Mouse (Mus musculus) right cerebral cortex, postnatal 4 days (tissue): ENCODE results near the gene Hist1h2bk.
"Not testable (repeated sequence)": the region's sequence is repeated elsewhere in the genome, so short reads cannot be mapped to it uniquely, and the experiment has no call there.

Experiments
- DNase-seq: peaks from one replicate; pipeline ENCODE4 v3.0.0-alpha.2; 2022

Gene Hist1h2bk

DNA sequence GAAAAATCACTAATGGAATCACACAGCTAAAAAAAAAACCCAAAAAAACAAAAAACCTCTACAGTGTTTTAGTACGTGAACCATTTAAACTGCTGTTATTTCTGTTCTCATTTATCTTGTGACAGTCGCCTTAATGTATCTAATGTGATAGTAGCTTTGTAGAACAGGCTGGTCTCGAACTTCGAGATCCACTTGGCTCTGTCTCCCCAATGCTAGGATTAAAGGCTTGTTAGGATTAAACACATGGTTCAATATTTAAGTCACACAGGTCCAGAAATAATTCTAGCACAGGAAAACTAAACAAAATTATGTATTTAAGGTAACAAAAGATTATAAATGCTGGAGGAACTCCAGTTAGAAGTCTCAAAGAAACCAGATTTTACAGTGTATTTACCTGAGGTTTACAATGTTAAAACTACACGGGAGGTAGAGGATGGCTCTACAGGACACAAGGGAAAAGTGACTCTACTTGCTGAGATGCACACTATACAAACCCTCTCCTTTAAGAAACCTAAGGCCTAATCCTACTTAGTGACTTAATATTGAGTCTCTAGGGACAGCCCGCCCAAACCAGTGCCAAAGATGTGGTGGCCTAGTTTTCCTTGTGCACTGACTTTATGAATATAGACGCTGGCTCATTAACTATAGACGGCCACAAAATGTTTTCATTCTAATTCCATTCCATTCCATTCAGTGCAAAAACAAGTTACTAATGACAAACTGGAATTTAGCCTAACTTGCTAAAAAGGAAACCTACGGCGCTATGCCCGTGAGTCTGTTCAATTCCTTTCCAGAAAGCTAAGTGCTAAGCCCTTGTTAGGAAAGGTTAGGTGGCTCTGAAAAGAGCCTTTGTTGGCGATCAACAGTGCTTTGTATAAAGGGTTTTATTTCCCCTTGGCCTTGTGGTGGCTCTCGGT, 6.2 kb downstream of the Hist1h2bk start:
- no peak for DNase-seq

DNA sequence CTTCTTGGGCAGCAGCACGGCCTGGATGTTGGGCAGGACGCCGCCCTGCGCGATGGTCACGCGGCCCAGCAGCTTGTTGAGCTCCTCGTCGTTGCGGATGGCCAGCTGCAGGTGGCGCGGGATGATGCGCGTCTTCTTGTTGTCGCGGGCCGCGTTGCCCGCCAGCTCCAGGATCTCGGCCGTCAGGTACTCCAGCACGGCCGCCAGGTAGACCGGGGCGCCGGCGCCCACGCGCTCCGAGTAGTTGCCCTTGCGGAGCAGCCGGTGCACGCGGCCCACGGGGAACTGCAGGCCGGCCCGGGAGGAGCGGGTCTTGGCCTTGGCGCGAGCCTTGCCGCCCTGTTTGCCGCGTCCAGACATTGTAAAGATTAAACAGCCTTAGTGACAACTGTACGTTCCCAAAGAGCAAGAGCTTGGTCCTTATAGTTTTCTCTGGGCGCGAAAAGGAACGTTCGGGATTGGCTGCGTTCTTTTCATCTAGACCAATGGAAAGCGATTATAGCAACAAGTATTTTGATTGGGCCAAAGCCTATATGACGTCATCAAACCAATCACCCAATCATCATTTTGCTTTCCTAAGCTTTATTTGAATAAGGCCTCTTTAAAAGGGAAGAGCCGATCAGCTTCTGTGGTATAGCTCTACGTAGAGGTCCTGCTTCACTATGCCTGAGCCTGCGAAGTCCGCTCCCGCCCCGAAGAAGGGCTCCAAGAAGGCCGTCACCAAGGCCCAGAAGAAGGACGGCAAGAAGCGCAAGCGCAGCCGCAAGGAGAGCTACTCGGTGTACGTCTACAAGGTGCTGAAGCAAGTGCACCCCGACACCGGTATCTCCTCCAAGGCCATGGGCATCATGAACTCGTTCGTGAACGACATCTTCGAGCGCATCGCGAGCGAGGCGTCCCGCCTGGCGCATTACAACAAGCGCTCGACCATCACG, 7.2 kb downstream of the Hist1h2bk start, which contains the start of the genes Hist1h2ag and Hist1h2bj:
Gene Hist1h2ag, minus strand, starts transcription at position 377 of the 935 bp plus-strand sequence.
Gene Hist1h2bj, plus strand, starts transcription at position 647 of the 935 bp plus-strand sequence.
- DNase-seq = peak; percentile 57

DNA sequence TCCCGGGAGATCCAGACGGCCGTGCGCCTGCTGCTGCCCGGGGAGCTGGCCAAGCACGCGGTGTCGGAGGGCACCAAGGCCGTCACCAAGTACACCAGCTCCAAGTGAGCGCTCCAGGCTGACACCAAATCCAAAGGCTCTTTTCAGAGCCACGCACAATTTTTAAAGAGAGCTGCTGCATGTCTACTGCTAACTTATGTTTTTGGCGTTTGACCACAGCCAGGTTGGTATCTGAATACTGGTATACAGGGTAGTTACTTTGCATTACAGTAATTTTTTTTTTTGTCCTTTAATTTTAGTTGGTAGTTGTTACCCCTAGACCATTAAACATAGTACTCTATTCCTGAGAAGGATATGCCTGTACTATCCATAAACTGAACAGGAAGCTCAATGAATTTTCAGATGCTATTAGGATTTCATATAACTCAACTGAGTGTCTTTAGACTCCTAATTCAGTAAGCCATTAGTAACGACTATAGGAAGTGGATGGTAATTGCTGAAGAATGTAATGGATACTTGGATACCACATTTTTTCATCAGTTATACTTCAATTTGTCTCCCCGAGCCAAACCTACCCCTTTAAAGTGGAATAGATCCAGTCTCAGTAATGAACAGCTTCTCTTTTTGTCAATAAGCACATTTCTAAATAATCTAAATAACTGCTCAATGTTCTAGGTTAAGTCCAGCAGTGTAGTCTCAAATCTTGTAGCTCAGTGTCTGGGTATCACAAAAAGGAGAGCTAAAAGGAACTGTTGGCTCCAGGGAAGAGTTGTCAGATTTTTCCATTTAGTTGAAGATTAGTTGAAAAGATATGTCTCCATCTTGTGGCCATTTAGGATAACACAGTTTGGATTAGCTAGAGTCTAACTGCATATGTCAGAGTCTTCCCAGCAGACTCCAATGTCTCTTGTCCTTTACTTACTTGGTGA, 8.1 kb downstream of the Hist1h2bk start:
- no peak for DNase-seq

DNA sequence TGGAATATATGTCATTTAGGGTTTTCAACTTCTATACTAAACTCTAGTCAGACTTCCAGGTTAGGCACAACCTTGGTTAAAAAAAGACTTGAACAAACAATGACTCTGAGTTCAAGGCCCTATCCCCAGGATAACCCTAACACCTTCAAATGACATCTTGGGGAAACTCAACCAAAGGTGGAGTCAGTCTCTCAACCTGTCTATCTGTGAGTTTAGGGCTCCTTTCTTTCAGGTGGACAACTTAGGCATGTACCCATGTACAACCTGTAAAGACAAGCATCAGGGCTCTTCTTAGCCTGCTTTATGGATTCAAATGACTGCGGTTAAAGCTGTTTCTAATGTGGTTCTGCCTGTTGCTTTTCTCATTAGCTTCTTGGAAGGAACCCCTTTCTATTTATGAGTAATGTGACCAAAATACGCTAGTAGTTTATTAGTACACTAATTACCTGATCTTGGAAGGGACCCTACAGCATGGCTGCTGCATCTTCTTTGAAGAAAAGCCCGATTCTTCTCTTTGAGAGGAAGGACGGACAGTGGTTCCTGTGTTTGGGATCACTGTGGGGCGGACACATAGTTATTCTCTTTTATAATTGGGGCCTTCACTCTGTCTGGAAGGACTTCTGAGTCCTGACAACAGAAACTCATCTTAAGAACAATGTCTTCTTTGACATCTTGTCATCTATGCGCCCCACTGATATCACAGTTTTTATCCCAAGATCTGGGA, 8.9 kb downstream of the Hist1h2bk start:
- DNase-seq = no peak

DNA sequence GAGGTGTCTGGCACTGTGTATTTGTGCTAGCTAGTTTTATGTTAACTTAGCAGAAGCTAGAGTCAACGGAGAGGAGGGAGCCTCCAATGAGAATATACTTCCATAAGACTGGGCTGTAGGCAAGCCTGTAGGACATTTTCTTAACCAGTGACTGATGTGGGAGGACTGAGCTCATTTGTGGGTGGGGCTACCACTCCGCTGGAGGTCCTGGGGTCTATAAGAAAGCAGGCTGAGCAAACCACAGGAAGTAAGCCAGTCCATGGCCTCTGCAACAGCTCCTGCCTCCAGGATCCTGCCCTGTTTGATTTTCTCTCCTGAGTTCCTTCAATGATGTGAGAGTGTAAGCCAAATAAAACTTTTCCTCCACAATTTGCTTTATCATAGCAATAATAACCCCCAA, 9.6 kb downstream of the Hist1h2bk start:
- no peak for DNase-seq

DNA sequence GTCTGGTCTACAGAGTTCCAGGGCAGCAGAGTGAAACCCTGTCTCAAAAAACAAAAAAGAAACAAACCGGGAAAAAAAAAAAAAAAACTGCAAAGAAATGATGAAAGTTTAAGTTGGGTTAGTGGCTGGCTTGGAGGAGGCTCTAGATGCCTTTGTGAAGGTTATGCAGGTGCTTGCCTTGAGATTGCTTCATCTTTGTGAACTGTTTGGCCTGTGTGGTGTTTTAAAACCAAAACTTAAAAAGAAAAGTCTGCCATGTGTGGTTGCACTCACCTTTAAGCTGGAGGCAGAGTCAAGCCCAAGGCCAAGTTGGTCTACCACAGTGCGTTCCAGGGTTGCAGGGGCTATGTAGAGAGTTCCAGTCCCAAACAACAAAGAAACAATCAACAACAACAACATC, 13.4 kb downstream of the Hist1h2bk start:
- no peak for DNase-seq

DNA sequence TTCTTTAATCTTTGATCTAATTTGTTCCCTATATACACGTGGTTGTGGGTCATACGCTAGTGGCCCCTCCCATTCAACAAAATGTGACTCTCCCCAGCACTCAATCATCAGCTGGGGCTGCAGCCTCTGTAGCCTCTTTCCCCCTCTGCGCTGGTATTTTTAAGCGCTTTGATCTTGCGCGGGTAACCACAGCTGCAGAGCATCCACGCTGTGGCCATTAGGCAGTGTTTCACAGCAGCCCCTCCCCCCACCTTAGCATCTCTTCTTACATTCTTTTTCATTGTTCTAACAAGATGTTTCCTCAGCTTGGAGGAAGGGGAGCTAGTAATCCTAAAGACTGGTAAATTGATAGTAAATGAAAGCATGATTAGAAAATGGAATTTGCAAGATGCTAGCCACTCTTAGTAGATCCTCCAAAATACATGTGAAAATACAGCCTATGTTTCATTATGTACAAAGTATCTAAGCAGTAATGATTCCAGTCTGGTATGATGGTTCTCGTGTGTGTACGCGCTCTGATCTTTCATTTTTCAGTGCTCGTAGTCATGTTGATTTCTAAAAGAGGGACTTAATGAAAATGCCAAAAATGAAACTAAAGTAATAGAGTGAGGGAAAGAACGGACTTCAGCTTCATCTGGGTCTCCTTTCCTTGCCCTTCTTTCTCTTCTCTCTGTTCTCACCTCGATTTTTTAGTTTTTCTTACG, 14.2 kb downstream of the Hist1h2bk start:
- DNase-seq = peak; percentile 54

DNA sequence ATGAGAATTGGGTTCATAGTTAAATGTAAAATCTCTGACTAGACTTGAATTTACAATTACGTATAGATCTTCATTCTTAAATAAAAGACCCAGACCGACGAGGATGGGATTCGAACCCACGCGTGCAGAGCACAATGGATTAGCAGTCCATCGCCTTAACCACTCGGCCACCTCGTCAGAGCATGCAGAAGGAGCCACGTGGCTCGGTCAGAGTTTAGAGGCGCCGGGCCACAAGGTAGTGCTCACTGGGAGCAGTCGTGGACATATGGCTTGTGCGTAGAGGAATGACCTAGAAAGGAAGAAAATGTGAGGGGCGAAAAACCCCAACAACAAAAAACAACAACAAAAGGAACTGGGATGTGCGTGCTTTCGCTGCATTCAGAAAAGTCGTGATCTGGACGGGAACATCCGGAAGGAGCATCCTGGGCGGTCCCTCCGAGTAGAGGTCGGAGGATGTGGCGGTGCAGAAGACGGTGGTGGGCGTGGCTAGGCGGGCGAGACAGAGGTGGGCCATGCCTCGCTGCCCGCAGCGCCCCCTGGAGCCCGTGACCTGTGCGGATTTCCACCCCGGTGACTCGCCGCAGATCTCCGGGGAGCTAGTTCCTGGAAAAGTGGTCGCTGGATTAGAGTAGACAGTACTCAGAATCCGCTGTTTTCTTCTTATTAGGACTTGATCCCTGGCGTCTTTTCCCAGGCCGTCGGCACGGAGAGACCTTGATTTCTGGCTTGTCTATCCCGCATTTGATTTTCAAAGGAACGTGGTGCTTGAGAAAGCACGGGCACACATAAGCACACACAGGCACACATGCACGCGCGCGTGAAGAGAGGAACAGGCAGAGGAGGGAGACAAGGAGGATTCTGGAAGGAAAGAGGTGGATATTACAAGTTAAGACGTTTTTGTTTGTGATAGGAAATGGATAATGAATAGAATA, 15.2 kb downstream of the Hist1h2bk start:
- peak; percentile 89 for DNase-seq

DNA sequence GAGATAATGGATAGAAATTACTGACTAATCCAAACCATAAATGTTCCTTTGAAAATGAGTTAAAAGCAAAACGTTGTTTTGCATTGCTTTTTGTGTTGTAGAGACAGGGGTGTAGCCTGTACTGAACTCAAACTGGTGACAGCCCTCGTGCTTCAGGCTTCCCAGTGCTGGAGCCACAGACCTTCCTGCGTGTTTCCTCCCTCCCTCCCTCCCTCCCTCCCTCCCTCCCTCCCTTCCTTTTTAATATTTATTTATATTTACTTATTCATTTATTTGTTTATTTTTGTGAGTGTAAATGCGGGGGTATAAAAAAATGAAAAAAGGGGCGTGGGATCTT, 15.8 kb downstream of the Hist1h2bk start:
- DNase-seq = no peak

DNA sequence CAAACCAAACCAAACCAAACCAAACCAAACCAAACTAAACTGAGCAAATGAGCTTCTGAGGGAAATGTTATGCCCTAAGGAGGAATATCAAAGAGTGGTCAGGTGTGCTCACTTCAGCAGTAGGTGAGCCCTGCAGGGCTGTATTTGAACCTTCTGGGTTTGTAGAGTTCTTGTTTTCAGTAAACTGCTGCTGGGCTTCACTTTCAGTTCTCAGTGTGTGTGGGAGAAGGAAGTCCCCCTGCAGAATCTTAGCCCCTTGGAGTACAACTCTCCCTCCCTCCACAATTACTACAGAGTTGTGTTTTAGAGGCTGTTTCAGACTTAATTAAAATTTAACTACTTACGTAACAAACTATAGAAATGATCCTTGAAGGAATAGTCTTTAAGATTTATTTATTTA, 18.1 kb downstream of the Hist1h2bk start:
- no peak for DNase-seq

DNA sequence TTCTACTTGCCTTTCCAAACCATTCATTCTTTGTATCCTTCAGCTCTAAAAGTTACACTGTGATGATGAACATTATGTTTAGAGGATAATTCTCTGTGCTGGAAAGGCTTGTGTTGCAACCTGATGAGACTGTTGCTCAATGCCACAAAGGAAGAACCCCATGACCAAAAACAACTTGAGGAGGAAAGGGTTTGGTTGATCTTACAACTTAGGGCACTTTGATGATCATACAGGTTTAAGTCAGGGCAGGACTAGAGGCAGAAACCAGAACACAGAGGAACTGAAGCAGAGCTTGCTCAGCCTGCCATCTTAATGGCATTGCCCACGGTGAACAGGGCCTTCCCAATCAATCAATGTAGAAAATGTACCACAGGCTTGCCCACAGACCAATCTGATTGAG, 25.8 kb downstream of the Hist1h2bk start:
- no peak for DNase-seq

DNA sequence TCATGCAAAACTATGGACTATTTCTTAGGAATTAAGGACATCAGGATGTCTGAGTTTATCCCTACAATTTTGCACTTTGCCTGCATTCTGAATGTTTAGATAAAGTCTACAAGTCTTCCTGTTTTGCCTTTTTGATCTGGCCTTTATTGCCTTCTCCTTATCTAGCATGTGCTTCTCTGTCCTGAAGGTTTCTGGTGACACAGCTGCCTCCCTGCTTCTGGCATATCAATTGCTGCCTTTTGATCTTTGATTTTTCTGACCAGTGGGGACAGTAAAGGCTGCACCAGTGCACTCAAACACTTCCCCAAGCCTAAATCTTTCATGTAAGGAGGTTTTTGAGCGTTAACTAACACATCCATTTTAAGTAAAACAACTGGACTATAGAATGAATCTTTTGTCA, 27.8 kb downstream of the Hist1h2bk start:
- no peak for DNase-seq

DNA sequence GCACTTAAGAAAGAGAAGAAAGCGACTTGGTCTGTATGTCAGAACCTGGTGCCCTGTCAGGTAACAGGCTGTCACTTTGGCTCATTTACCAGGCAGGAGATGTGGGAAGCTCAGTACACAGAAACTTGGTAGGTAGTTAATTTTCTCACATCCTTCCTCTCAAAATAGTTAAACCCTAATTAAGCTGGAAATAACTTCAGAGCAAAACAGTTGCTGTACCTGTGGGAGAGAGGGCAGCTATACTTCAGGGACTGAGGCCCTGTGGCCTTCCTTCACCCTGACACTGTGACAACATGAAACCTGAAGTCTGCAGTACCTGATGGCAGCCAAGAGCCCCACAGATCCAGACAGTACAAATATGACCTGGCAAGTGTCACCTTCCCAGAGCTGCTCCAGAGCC, 48.5 kb downstream of the Hist1h2bk start, which contains the start of gene Vmn1r188:
Gene Vmn1r188, plus strand, starts transcription at position 301 of the 400 bp plus-strand sequence.
- DNase-seq = not testable (repeated sequence)
